Comparison of ENCODE assay signal across 8 mouse cellular contexts in the genomic region with DNA sequence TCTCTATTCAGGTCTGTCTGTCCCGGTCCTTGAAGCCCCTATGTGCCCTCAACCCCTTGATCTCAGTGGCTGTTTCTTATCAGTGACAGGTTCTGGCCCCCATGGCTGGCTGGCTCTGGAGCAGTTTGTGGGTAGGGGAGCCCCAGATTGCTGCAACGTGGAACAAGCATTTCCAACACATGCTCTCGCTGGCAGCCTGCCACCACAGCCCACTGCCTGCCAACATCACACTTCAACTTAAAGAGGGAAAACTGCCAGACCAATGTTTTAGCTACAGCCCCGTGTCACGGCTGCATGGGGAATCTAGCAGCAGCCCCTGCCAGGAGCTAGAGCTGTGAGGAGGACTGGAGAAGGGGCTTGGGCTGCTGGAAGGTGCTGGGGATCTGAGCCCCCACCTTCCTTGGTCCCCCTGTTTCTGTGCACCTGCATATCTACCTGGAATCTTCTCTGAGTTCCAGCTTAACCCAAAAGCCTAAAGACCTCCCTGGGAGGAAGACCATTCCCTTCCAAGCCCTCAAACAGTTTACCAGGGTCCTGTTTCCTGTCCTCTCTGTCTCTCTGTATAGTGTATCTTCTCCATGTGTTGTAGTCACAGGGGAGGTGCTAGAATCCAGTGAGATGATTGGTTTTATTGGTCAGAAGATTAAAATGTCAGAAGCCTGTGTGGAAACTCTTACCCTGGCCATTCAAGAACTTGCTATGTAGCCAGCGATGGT. TPM values are rescaled to one million over a fixed set of nuclear protein-coding genes. Genes with fewer than 3 reads are reported as not detected.
DNase-seq lines count a peak whose midpoint lies in the region; ATAC-seq lines count a peak whose summit lies in the region.

No protein-coding gene starts in this region.

- ATAC-seq in activated CD4-positive, CD25-positive, alpha-beta regulatory T cell, adult 4 months, result no peak

- peak; percentile 44 to 50 for DNase-seq in kidney, postnatal 4 days
- no peak for DNase-seq in kidney, adult 9 months
- DNase-seq in cerebellum, postnatal 36 days, result peak; percentile 27 to 40
- peak; percentile 84 for DNase-seq in layer of hippocampus, adult 11-12 months (ENCODE audit: low spot score)
- peak; percentile 77 for DNase-seq in lung, postnatal 10 days
- no peak for DNase-seq in natural killer cell, adult 2 months (ENCODE audit: low spot score in 2 of 2)
- no peak for DNase-seq in thymus, postnatal 0 days (ENCODE audit: low spot score)

RNA-seq across cellular contexts. Expression of gene Nek6, which starts 50.5 kb away (rescaled TPM):
- 13.4 and 14.5 TPM in 2 replicates for polyA plus RNA-seq in thymus, postnatal 0 days (2015; fragmentation: Nextera tagmentation; extraction: Ambion mirVana)
- 1 to 10 TPM; 3.0 to 3.5 TPM for polyA plus RNA-seq in activated CD4-positive, CD25-positive, alpha-beta regulatory T cell, adult 4 months (2017; shearing (Covaris generic))

Comparison
In these comparisons a context has a peak if more than half of its experiments do, and no peak if none do; other contexts are left out.
1. DNase-seq: peak in kidney, postnatal 4 days (2 of 2), cerebellum, postnatal 36 days (2 of 2), layer of hippocampus, adult 11-12 months (single experiment) and lung, postnatal 10 days (single experiment); none in kidney, adult 9 months (single experiment), natural killer cell, adult 2 months (0 of 2) and thymus, postnatal 0 days (single experiment).